Mouse (Mus musculus) neural tube, embryonic 11.5 days (tissue): Measurements from ENCODE around the gene Ppp1r14b. TPM values are rescaled to one million over a fixed set of nuclear protein-coding genes. Genes with fewer than 3 reads are reported as not detected.

Source experiments
- ATAC-seq: fragments of 200-750 bp; cut with Nextera tagmentation; 2 replicates; pipeline ENCODE4 v1.8.0; 2017; ENCODE audit warnings: moderate number of reproducible peaks, mild to moderate bottlenecking, moderate TSS enrichment, moderate library complexity; ENCODE audit not compliant: insufficient read depth, low FRiP score, low TSS enrichment
- DNase-seq: peaks from one replicate; pipeline ENCODE4 v3.0.0-alpha.2; 2015; ENCODE audit warnings: low spot score
- H3K27ac ChIP-seq: fragments of 300-500 bp; sonication (generic); 2 replicates; pipeline ENCODE4 v1.5.1; 2014; ENCODE audit warnings: low read depth, mild to moderate bottlenecking, low read length
- H3K27me3 ChIP-seq: fragments of 300-500 bp; sonication (generic); 2 replicates; pipeline ENCODE4 v1.6.1; 2014; ENCODE audit warnings: mild to moderate bottlenecking, low read length, mixed read lengths; ENCODE audit not compliant: control insufficient read depth, insufficient read depth
- H3K36me3 ChIP-seq: fragments of 300-500 bp; sonication (generic); 2 replicates; pipeline ENCODE4 v1.6.1; 2014; ENCODE audit warnings: mild to moderate bottlenecking, low read length, moderate library complexity, mixed read lengths; ENCODE audit not compliant: control insufficient read depth, insufficient read depth
- H3K4me1 ChIP-seq: fragments of 300-500 bp; sonication (generic); 2 replicates; pipeline ENCODE4 v1.6.1; 2014; ENCODE audit warnings: low read length, mixed read lengths; ENCODE audit not compliant: control insufficient read depth, insufficient read depth
- H3K4me2 ChIP-seq: fragments of 300-500 bp; sonication (generic); 2 replicates; pipeline ENCODE4 v1.6.1; 2014; ENCODE audit warnings: low read depth, mild to moderate bottlenecking, moderate library complexity
- H3K4me3 ChIP-seq: fragments of 300-500 bp; sonication (generic); 2 replicates; pipeline ENCODE4 v1.5.1; 2014; ENCODE audit warnings: low read depth, low read length
- H3K9ac ChIP-seq: fragments of 300-500 bp; sonication (generic); 2 replicates; pipeline ENCODE4 v1.6.1; 2014; ENCODE audit warnings: mild to moderate bottlenecking, low read length
- H3K9me3 ChIP-seq: fragments of 300-500 bp; sonication (generic); 2 replicates; pipeline ENCODE4 v1.6.1; 2016; ENCODE audit warnings: low read length; ENCODE audit not compliant: control insufficient read depth
- WGBS: fragments of 180-500 bp; shearing (Covaris S2); extraction: QIAGEN DNeasy Blood & Tissue Kit; methylation state at CpG from one replicate; pipeline ENCODE4 v1.1.7; 2014; 5-methylcytosine and 5-hydroxymethylcytosine counted together
- polyA plus RNA-seq: library from polyadenylated mRNA; unstranded; fragments of >200 nt; fragmentation: Nextera tagmentation; extraction: Ambion mirVana; gene quantifications from 2 replicates; pipeline ENCODE4 v1.2.1, GENCODE M21; 2014

Ppp1r14b gene
- polyA plus RNA-seq, 1 experiment from 2014 or later, result 290 TPM

DNA sequence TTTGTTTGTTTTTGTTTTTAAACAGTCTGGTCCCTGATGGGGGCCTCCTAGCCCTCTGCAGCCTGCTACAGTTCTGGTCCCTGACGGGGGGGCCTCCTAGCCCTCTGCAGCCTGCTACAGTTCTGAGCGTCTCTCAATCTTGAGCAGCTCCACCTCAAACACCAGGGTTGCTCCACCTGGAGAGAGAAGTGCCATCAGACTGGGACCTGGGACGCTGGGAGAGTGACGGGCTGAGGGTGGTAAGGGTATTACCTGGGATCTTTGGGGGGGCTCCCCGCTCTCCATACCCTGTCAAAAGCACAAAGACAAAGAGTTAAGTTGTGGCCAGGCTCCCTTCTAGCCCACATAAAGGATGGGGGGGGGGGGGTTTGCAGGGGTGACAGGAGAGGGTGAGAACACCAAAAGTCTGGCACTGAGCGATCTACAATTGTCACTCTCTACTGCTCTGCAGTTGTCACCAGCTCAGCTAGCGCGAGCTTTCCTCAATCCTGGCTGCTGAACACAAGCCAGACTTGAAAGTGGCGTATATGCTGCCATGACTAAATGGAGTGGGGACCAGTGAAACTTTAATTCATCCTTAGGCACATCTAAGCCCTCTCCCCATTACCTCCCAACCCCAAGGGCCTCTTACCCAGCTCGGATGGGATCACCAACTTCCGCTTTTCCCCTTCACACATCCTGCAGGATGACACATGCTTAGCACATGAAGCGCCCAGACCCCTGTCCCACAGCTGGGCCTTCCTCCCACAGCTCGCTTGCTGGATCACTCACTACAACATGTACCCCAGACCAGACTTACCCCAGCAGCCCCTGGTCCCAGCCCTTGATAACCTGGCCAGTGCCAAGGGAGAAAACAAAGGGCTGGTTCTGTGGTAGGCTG lies 3.2 kb downstream of the Ppp1r14b start:
- Histone ChIP-seq H3K27ac (0 out of 2 replicates have a peak overlapping the region, but pooled peaks have one; percentile 49), H3K4me2 (peak overlapping the region; percentile 11; the same call in 1 of the 2 replicates), H3K4me3 (peak overlapping the region; percentile 12), H3K9ac (no peak overlapping the region; the same call in 1 of the 2 replicates), H3K27me3 (no peaks in the 10 kb centered on the region), H3K36me3 (peaks cover 10% of the 10 kb centered on the region), H3K9me3 (no peaks in the 10 kb centered on the region), H3K4me1 (peaks cover 25% of the 10 kb centered on the region)
- ATAC-seq (no peak), DNase-seq (no peak)
- WGBS, result 79% methylated on average over 13 of the region's 13 CpGs

DNA sequence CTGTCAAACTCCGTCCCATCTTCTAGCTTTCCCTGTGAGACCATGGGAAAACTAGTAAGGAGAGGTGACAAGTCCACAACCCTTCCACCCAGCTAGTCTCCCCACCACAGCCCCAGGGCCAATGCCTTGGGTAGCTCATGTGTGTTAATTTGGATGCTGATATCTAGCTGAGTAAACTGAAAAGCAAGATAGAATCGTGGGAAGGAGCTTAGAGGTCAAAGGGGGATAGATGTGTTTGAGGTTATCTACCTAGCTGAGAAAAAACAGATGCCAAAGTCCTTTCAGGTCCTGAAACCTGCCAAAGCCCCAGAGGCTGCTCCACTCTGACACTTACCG lies 3.8 kb downstream of the Ppp1r14b start:
- Histone ChIP-seq H3K4me1 (peaks cover 25% of the 10 kb centered on the region), H3K4me3 (peak overlapping the region; percentile 67), H3K9ac (no peak overlapping the region), H3K9me3 (no peaks in the 10 kb centered on the region), H3K36me3 (peaks cover 10% of the 10 kb centered on the region), H3K27ac (0 out of 2 replicates have a peak overlapping the region, but pooled peaks have one; percentile 42), H3K4me2 (peak overlapping the region; percentile 69), H3K27me3 (no peaks in the 10 kb centered on the region)
- DNase-seq (no peak), ATAC-seq (no peak)
- 66% methylated on average over 3 of the region's 3 CpGs for WGBS

DNA sequence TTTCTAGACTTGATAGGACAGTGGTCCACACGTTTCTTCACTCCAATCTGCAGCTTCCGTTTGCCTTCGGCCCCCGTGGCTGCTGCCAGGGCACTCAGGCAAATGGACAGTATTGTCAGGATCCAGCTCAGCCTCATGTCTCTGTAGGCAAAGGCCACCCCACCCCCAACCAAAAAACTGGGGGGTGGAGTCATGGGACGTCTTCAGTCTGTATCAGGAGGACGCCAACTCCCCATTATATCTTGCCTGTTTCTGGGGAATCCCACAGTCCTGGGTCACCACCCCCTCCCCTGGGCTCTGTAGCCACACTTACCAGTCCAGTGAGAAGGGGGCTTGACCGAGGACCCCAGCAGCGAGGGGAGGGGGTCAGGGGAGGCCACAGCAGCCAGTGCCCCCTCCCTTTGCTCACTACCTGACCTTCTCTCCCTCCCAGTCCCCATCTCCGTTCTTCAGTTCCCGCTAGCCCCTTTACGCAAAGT lies 4.3 kb downstream of the Ppp1r14b start:
- H3K36me3 ChIP-seq, result peaks cover 10% of the 10 kb centered on the region
- H3K4me3 ChIP-seq, result peak overlapping the region; percentile 67
- H3K9me3 ChIP-seq, result no peaks in the 10 kb centered on the region
- peaks cover 21% of the 10 kb centered on the region for H3K4me1 ChIP-seq
- no peaks in the 10 kb centered on the region for H3K27me3 ChIP-seq
- DNase-seq, result peak; percentile 40
- no peak for ATAC-seq
- H3K27ac ChIP-seq, result peak overlapping the region; percentile 39
- H3K9ac ChIP-seq, result peak overlapping the region; percentile 51
- H3K4me2 ChIP-seq, result peak overlapping the region; percentile 69
- 11% methylated on average over 11 of the region's 11 CpGs for WGBS

DNA sequence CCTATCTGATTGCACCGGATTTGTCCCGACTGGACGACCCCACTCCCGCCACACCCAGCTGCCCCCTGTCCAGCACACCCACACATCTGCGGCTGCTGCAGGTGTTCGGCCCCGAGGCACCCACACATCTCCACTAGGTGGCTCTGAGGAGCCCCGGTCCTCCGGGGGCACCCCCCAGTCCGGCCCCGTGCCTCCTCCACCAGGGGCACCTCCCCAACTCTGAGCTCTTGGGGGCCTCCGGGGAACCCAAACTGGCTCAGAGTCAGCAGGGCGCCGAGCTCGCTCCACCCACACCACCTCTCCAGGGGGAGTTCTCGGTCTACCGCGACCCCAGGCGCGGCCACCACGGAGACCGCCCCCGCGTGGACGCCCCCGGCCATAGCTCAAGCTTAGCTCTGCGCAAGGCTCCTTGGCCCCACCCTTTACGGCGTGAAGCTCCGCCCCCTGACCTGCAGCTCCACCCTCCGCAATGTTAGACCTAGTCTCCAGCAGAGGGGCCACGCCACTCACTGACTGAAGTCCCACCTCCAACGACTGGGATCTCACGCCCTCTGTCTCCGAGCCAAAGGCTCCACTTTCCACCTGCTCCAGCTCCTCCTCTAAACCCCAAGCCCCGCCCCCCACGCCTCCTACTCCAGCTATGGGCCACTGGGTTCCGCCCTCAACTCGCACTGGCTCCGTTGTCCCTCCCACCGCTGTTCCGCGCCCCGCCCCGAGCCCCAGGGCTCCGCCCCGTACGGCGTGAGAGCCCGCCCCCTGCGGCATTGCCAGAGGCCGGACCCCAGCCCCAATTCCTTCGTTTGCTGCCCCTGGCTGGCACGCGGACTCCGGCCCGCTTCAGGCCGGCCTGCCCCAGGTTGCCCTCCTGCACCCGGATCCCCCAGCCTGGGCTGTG lies 5.0 kb downstream of the Ppp1r14b start:
- WGBS, result under 1% methylated on average over 59 of the region's 59 CpGs
- ATAC-seq, result peak; percentile 87
- peak overlapping the region; percentile 88 for H3K27ac ChIP-seq
- H3K36me3 ChIP-seq, result peaks cover 10% of the 10 kb centered on the region
- peak overlapping the region; percentile 69 for H3K4me2 ChIP-seq
- H3K9ac ChIP-seq, result peak overlapping the region; percentile 86
- no peaks in the 10 kb centered on the region for H3K27me3 ChIP-seq
- peak; percentile 99 for DNase-seq
- H3K4me1 ChIP-seq, result peaks cover 20% of the 10 kb centered on the region
- H3K9me3 ChIP-seq, result no peaks in the 10 kb centered on the region
- H3K4me3 ChIP-seq, result peak overlapping the region; percentile 67

DNA sequence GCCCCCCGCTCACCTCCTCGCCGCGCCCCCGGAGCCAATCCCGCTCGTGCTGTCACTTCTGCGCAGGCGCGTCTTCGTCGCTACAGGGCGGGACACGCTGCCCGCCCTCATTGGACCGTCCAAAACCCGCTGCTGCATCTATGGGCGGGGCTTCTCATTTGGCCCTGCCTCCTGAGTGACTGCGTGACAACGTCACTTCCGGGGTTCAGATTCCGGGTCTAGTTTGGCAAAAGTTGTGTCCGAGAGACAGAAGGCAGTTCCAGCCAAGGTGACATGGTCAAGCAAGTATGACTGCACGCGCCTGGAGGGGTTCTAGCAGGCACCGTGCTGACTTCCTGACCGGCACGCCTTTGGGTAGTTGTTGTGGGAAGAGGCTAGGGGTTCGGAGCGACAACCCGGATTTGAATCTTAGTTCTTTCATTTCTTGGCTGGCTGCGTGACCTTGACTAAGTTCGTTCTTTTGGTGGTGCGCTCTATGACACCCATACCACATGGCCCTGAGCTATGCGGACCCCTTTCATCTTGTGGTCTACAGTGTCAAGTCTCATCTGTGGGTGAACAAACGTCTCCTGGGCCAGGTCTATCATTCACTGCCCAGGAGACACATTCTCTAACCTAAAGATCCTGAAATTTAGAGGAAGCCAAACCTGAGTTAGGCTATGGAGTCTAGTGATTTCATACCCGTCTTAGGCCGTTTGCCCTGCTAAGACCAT lies 5.8 kb downstream of the Ppp1r14b start, which contains the start of gene Fkbp2:
TSS of gene Fkbp2 (minus strand) at position 121 of the 713 bp plus-strand sequence.
- peak; percentile 98 for DNase-seq
- Histone ChIP-seq H3K4me1 (peaks cover 20% of the 10 kb centered on the region), H3K4me2 (peak within 1 kb of the TSS; percentile 69), H3K27me3 (no peaks in the 10 kb centered on the region), H3K9me3 (no peaks in the 10 kb centered on the region), H3K27ac (peak within 1 kb of the TSS; percentile 88), H3K4me3 (peak within 1 kb of the TSS; percentile 67), H3K36me3 (peaks cover 13% of the 10 kb centered on the region), H3K9ac (peak within 1 kb of the TSS; percentile 86)
- peak; percentile 86 for ATAC-seq
- 3% methylated on average over 38 of the region's 38 CpGs for WGBS

DNA sequence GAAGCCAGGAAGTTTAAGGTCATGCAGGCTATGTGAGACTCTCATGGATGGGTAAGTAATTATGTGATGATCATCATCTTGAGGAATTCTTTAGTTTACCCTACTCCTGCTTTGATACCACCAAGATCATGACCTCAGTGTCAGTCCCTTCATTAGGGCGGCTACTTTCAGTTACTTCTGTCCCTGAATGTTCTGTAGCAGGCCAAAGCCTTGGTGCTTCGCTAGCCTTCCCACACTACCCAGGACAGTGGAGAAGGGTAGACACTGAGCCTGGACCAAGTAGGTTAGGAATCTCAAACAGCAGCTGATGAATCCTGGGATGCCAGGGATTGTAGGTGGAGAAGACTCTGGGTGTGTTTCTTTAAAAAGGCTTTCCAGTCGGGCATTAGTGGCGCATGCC lies 6.7 kb downstream of the Ppp1r14b start:
- peaks cover 22% of the 10 kb centered on the region for H3K4me1 ChIP-seq
- DNase-seq (no peak), ATAC-seq (no peak)
- H3K27me3 ChIP-seq, result no peaks in the 10 kb centered on the region
- H3K9me3 ChIP-seq, result no peaks in the 10 kb centered on the region
- H3K36me3 ChIP-seq, result peaks cover 13% of the 10 kb centered on the region
- 95% methylated on average over 4 of the region's 4 CpGs for WGBS
- H3K4me3 ChIP-seq, result no peak overlapping the region; the same call in 1 of the 2 replicates
- no peak overlapping the region for H3K4me2 ChIP-seq
- no peak overlapping the region for H3K9ac ChIP-seq
- H3K27ac ChIP-seq, result no peak overlapping the region

DNA sequence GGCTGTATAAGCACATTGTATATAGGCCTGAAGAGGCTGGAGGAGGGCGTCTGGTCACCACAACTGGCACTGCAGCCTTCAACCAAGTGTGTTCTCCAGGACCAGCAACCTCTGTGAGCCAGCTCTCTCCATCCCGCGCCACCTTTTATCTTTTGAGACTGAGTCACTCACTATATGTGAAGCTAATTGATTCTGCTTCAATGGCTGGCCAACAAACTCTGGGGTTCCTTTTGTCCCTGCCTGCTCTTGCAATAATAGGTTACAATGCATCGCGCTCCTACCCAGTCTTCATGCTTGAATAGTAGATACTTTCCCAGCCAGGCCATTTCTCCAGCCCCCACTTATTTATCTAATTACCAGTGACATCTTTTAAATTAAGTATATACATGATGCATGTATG lies 8.9 kb downstream of the Ppp1r14b start:
- Histone ChIP-seq H3K4me1 (peaks cover 7% of the 10 kb centered on the region), H3K9me3 (no peaks in the 10 kb centered on the region), H3K36me3 (peaks cover 3% of the 10 kb centered on the region; the same call in 1 of the 2 replicates), H3K27me3 (no peaks in the 10 kb centered on the region), H3K27ac (no peak overlapping the region), H3K4me2 (no peak overlapping the region), H3K4me3 (no peak overlapping the region), H3K9ac (no peak overlapping the region)
- ATAC-seq (no peak), DNase-seq (no peak)
- WGBS, result 59% methylated on average over 5 of the region's 5 CpGs

DNA sequence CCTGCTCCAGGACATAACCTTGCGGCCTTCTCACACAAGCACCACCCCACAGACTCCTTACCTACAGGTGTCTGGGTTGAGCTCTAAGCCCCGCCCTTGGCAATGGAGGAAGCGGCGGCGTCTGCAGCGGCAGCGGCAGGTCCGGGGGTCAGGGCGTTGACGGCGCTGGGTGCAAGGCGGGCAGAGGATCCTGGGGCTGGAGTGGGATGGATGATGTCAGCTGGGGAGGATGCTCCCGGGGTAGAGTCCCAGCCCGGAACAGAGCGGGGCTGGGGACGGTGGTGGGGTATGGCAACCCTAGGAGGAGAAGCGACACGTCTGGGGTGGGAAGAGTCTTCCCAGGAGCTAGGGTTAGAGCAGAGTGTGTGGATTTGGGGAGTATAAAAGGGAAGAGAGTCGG lies 10.5 kb downstream of the Ppp1r14b start:
- peaks cover 7% of the 10 kb centered on the region for H3K4me1 ChIP-seq
- ATAC-seq (no peak), DNase-seq (no peak)
- no peak overlapping the region for H3K4me2 ChIP-seq
- WGBS, result 84% methylated on average over 19 of the region's 19 CpGs
- no peaks in the 10 kb centered on the region for H3K9me3 ChIP-seq
- no peak overlapping the region for H3K27ac ChIP-seq
- peaks cover 3% of the 10 kb centered on the region; the same call in 1 of the 2 replicates for H3K36me3 ChIP-seq
- H3K27me3 ChIP-seq, result no peaks in the 10 kb centered on the region
- no peak overlapping the region for H3K4me3 ChIP-seq
- no peak overlapping the region for H3K9ac ChIP-seq
